Mouse (Mus musculus) embryonic facial prominence, embryonic 15.5 days (tissue): ENCODE data around the gene Mff. TPM values are rescaled to one million over a fixed set of nuclear protein-coding genes. Genes with fewer than 3 reads are reported as not detected.

Source experiments
- ATAC-seq: fragments of 200-750 bp; cut with Nextera tagmentation; 2 replicates; pipeline ENCODE4 v1.8.0; 2017; ENCODE audit warnings: low read depth, moderate TSS enrichment; ENCODE audit not compliant: insufficient number of reproducible peaks, low FRiP score, low TSS enrichment
- H3K27ac ChIP-seq: fragments of 300-500 bp; sonication (generic); replicated peaks from 2 replicates; pipeline ENCODE4 v1.5.1; 2015; ENCODE audit warnings: mild to moderate bottlenecking, inconsistent platforms
- H3K27me3 ChIP-seq: fragments of 300-500 bp; sonication (generic); 2 replicates; pipeline ENCODE4 v1.6.1; 2015; ENCODE audit warnings: inconsistent platforms
- H3K36me3 ChIP-seq: fragments of 300-500 bp; sonication (generic); 2 replicates; pipeline ENCODE4 v1.6.1; 2015; ENCODE audit warnings: mild to moderate bottlenecking, inconsistent platforms
- H3K4me1 ChIP-seq: fragments of 300-500 bp; sonication (generic); 2 replicates; pipeline ENCODE4 v1.6.1; 2015; ENCODE audit warnings: inconsistent platforms
- H3K4me2 ChIP-seq: fragments of 300-500 bp; sonication (generic); replicated peaks from 2 replicates; pipeline ENCODE4 v1.6.1; 2015; ENCODE audit warnings: mild to moderate bottlenecking, inconsistent platforms
- H3K4me3 ChIP-seq: fragments of 300-500 bp; sonication (generic); replicated peaks from 2 replicates; pipeline ENCODE4 v1.5.1; 2015; ENCODE audit warnings: mild to moderate bottlenecking, inconsistent platforms
- H3K9ac ChIP-seq: fragments of 300-500 bp; sonication (generic); 2 replicates; pipeline ENCODE4 v1.6.1; 2015; ENCODE audit warnings: inconsistent platforms
- H3K9me3 ChIP-seq: fragments of 300-500 bp; sonication (generic); replicated peaks from 2 replicates; pipeline ENCODE4 v1.6.1; 2016; ENCODE audit warnings: inconsistent platforms
- WGBS: fragments of 180-500 bp; shearing (Covaris S2); methylation state at CpG from one replicate; pipeline ENCODE4 v1.1.7; 2015; 5-methylcytosine and 5-hydroxymethylcytosine counted together
- polyA plus RNA-seq: library from polyadenylated mRNA; unstranded; fragments of >200 nt; fragmentation: Nextera tagmentation; extraction: Ambion mirVana; gene quantifications from 2 replicates; pipeline ENCODE4 v1.2.1, GENCODE M21; 2015

The Mff gene
- polyA plus RNA-seq, 1 experiment from 2014 or later: 200 TPM

DNA sequence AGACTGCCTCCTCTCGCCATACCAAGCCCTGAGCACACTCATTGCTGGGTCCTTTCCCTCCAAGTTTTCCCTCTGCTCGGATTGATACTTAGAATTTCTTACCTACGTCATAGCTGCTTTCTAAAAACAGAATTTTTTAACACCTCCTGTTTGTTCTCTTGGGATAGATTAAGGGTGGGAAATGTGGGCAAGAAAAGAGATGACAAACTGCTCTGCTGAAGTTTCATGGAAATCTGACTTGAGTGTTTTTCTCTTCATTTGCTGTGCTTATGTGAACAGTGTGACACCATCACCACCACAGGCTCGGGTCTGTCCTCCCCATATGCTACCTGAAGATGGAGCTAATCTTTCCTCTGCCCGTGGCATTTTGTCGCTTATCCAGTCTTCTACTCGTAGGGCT, 16.8 kb downstream of the Mff start:
- no peak overlapping the region for H3K4me3 ChIP-seq
- no peak for ATAC-seq
- no peak overlapping the region for H3K4me2 ChIP-seq
- peaks cover 32% of the 10 kb centered on the region for H3K36me3 ChIP-seq
- H3K4me1 ChIP-seq: no peaks in the 10 kb centered on the region
- no peak overlapping the region for H3K27ac ChIP-seq
- H3K9me3 ChIP-seq: no peaks in the 10 kb centered on the region
- H3K27me3 ChIP-seq: no peaks in the 10 kb centered on the region
- whole genome bisulfite sequencing: 81% methylated on average over 7 of the region's 7 CpGs
- no peak overlapping the region for H3K9ac ChIP-seq

DNA sequence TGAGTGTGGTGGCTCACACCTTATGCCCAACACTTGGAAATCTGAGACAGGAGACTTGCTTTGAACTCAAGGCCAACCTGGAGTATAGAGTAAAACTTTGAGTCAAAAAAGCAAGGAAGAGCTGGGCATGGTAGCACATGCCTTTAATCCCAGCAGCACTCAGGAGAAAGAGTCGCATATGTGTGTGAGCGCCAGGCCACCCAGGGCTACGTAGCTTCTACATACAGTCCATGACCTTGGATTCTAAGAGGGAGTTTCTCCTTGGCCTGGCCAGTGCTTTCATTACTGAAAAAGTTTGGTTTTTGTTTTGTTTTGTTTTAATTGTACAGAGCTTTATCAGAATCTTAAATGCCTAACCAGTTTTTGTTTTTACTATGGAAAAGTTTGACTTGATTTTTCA, 19.3 kb downstream of the Mff start:
- H3K9me3 ChIP-seq: no peaks in the 10 kb centered on the region
- ATAC-seq: no peak
- no peak overlapping the region for H3K4me3 ChIP-seq
- H3K36me3 ChIP-seq: peaks cover 17% of the 10 kb centered on the region
- no peak overlapping the region for H3K4me2 ChIP-seq
- no peaks in the 10 kb centered on the region for H3K27me3 ChIP-seq
- H3K4me1 ChIP-seq: no peaks in the 10 kb centered on the region
- no peak overlapping the region for H3K27ac ChIP-seq
- no peak overlapping the region for H3K9ac ChIP-seq
- WGBS: 88% methylated on average over 3 of the region's 3 CpGs

DNA sequence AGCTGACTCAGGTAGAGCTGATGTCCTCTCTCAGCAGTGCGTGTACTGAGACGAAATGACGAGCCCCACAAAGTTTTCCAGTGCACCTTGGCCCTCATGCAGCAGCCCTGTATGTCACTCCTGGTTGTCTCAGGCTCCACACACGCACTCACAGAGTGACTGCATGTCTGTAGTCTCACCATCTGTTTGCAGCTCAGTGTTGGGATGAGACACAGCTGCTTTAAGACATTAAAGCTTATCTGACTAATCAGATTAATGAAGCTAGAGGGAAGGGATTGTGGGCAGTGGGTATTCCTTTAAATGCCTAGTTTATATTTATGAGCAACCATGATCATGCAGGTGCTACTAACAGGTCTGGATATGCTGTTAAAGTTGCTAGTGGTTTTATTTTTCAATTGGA, 21.7 kb downstream of the Mff start:
- Histone ChIP-seq H3K4me3 (no peak overlapping the region), H3K27me3 (no peaks in the 10 kb centered on the region), H3K9me3 (no peaks in the 10 kb centered on the region), H3K27ac (no peak overlapping the region), H3K9ac (no peak overlapping the region), H3K4me1 (no peaks in the 10 kb centered on the region), H3K4me2 (no peak overlapping the region), H3K36me3 (peaks cover 20% of the 10 kb centered on the region)
- ATAC-seq: no peak
- WGBS: 65% methylated on average over 4 of the region's 4 CpGs

DNA sequence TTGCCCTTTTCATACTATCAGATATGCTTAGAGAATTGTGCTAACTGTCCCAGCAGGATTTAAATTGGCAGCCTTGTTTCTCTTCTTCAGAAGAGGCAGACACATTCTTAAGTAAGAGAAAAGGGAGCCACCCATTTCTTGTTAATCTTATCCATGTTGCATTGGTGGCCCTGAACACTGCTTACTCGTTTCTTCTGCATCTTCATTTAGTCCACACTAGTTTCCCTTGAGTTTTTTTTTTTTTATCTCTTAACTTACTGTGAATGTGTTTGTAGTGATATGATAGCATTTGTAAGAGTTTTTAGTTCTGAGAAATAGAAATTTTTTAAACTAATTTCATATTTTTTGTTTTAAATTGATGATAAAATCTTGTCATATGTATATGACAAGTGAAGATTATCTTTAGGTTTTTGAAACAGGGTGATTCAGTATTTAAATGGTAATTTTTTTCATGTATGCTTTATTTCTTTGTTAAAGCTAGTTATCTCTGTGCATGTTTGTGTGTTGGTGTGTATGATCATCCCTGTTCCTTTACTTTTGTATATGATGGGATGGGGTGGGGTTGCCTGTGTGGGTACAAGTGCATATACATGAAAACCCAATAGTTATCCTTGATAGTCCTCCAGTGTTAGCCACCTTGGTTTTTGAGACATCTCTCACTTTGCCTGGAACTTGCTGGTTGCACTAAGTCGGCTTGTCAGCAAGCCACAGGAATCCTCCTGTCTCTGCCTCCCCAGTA, 23.2 kb downstream of the Mff start:
- Histone ChIP-seq H3K4me1 (no peaks in the 10 kb centered on the region), H3K36me3 (peaks cover 16% of the 10 kb centered on the region), H3K27ac (no peak overlapping the region), H3K9me3 (no peaks in the 10 kb centered on the region), H3K4me3 (no peak overlapping the region), H3K27me3 (no peaks in the 10 kb centered on the region), H3K9ac (no peak overlapping the region), H3K4me2 (no peak overlapping the region)
- ATAC-seq: no peak
- WGBS: 83% methylated on average over 2 of the region's 2 CpGs

DNA sequence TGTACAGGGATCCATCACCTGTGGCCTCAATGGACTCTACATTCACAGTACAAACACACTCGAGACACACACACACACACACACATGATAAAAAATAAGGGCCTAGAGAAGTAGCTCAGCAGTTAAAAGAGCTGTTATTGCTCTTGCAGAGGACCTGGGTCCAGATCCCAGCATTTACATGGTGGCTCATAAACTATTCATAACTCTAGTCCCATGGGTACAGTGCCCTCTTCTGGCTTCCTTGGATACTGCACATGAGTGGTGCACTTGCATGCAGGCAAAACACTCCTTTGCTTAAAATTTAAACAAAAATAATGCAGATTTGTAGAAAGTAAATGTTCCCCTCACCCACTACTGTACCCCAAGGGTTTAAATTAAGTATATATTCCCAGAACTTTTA, 34.8 kb downstream of the Mff start:
- H3K4me3 ChIP-seq: no peak overlapping the region

DNA sequence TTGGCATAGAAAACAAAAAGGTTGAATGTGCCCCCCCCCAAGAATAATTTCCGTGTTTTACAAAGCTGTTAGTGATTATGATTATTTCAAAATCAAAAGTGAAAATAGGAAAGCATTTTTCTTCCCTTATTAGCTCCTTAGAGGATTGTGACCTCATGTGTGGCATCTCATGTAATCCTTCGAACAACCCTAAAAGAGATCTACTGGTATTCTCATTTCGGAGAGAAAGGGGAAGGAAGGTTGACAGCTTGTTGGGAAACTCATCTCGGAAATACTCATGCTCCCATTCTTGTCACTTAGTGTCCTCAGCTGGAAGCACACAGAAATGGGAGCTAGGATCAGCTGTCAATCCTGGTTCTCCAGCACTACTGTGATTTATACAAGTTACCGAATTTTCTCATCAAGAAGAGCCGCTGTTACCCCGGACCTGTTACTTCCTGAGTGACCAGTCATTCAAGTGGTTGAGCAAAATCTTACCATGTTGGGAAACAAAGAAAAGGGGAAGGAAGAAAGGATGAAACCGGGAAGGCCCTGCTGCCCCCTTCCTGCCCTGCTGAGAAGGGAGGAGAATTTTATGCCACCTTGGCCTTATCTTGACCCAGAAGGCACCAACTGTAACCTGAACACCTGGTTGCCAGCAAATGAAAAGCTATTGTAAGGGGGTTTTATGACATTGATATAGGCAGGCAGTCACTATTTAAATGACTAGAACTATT, 36.9 kb downstream of the Mff start:
- no peak for ATAC-seq
- Histone ChIP-seq H3K4me1 (no peaks in the 10 kb centered on the region), H3K9ac (no peak overlapping the region)

More for the DNA sequence above, 34.8 kb downstream of the Mff start:
- no peak overlapping the region for H3K4me2 ChIP-seq
- ATAC-seq: no peak
- H3K9ac ChIP-seq: no peak overlapping the region
- H3K9me3 ChIP-seq: no peaks in the 10 kb centered on the region
- H3K36me3 ChIP-seq: peaks cover 24% of the 10 kb centered on the region
- no peak overlapping the region for H3K27ac ChIP-seq
- H3K4me1 ChIP-seq: no peaks in the 10 kb centered on the region
- no peaks in the 10 kb centered on the region for H3K27me3 ChIP-seq
- 94% methylated on average over 1 of the region's 1 CpGs for WGBS

DNA sequence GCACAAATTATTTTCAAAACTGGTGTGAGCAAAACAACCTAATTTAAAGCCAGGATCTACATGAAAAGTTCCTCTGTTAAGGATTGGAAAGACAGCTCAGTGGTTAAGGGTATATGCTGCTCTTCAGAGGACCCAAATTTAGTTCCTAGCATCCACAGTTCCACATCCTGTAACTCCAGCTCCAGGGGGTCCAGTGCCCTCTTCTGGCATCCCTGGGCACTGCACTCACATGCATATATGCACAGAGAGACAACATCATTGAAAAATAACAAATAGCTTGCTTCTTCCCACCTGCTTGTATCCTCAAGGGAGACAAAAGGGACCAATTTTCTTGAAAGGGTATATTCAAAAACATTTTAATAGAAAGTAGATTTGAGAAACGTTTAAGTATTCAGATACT, 37.6 kb downstream of the Mff start:
- Histone ChIP-seq H3K9ac (no peak overlapping the region), H3K4me1 (no peaks in the 10 kb centered on the region), H3K36me3 (0 out of 2 replicates have a peak, but pooled peaks cover 3% of the 10 kb centered on the region), H3K27me3 (no peaks in the 10 kb centered on the region), H3K4me3 (no peak overlapping the region), H3K4me2 (no peak overlapping the region), H3K27ac (no peak overlapping the region), H3K9me3 (no peaks in the 10 kb centered on the region)
- WGBS: 76% methylated on average over 1 of the region's 1 CpGs
- ATAC-seq: no peak

More for the DNA sequence above, 36.9 kb downstream of the Mff start:
- Histone ChIP-seq H3K27me3 (no peaks in the 10 kb centered on the region), H3K27ac (no peak overlapping the region), H3K4me2 (no peak overlapping the region), H3K4me3 (no peak overlapping the region), H3K36me3 (peaks cover 6% of the 10 kb centered on the region; the same call in 1 of the 2 replicates), H3K9me3 (no peaks in the 10 kb centered on the region)
- 91% methylated on average over 8 of the region's 8 CpGs for WGBS

DNA sequence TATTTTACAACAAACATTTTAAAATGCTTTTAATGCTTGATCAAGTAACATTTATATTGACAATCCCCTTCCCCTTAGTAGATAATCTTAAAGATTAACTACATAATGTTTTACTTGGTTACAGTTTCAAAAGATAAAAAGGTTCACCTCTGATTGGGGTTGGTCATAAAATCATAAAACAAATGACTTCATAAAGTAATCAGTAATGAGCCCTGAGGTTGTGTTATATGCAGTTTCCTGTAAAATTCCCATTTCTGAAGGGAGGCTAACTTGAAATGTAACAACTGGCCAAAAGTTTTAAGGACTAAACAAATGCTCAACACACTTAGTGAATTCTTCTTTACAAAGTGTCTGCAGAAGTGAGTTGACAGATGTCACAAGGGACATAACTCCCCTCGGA, 41.5 kb downstream of the Mff start:
- H3K27ac ChIP-seq: no peak overlapping the region
- H3K9me3 ChIP-seq: no peaks in the 10 kb centered on the region
- WGBS: 58% methylated on average over 1 of the region's 1 CpGs
- H3K4me3 ChIP-seq: no peak overlapping the region
- no peaks in the 10 kb centered on the region for H3K27me3 ChIP-seq
- H3K36me3 ChIP-seq: 0 out of 2 replicates have a peak, but pooled peaks cover 3% of the 10 kb centered on the region
- no peak for ATAC-seq
- no peak overlapping the region for H3K4me2 ChIP-seq
- H3K4me1 ChIP-seq: no peaks in the 10 kb centered on the region
- H3K9ac ChIP-seq: no peak overlapping the region

DNA sequence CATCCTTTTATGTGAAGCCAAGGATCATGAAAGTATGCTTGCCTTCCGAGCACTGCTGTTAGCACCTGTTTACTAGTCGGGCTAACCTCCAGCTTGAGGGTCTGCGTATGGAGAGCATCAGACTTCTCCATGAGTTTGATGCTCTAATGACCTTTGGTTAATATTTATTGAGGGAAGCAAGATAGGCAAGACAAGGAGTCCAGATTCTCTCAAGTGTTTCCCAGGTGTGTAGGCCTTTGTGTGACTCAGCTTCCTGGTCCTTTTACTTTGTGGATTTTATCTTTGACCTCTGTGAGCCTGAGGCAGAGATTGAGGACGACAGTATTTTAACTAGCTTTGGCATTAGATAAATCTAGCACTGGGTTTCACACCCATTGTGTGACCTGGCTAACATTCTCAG, 42.0 kb downstream of the Mff start:
- no peaks in the 10 kb centered on the region for H3K9me3 ChIP-seq
- H3K4me1 ChIP-seq: no peaks in the 10 kb centered on the region
- no peak for ATAC-seq
- H3K4me2 ChIP-seq: no peak overlapping the region
- WGBS: 65% methylated on average over 4 of the region's 4 CpGs
- no peaks in the 10 kb centered on the region for H3K27me3 ChIP-seq
- H3K4me3 ChIP-seq: no peak overlapping the region
- 0 out of 2 replicates have a peak, but pooled peaks cover 3% of the 10 kb centered on the region for H3K36me3 ChIP-seq
- H3K9ac ChIP-seq: no peak overlapping the region
- no peak overlapping the region for H3K27ac ChIP-seq

DNA sequence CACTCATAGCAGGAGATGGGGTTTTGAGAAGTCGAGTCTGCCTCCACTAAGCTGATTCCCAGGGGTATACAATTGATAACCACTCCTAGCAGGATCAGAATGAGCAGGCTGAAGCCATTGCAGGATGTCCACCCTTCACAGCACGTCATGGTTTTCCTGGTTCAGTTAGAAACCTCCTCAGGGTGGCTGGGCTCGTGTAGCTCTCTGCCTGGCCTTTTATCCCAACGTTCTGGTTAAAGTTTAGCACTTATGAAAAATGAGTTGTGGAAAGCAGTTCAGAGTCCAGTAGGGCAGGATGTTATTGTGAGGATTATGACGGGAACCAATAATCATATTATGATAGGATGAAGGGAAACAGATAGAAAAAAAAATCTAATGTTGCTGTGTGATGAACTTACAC, 43.6 kb downstream of the Mff start, which contains the start of gene Tm4sf20:
Gene Tm4sf20, minus strand, starts transcription at position 193 of the 400 bp plus-strand sequence.
- Histone ChIP-seq H3K36me3 (no peaks in the 10 kb centered on the region), H3K4me2 (no peak within 1 kb of the TSS), H3K27me3 (no peaks in the 10 kb centered on the region), H3K4me1 (no peaks in the 10 kb centered on the region), H3K27ac (no peak within 1 kb of the TSS), H3K9me3 (no peaks in the 10 kb centered on the region), H3K9ac (no peak within 1 kb of the TSS), H3K4me3 (no peak within 1 kb of the TSS)
- WGBS: 77% methylated on average over 5 of the region's 5 CpGs
- no peak for ATAC-seq

DNA sequence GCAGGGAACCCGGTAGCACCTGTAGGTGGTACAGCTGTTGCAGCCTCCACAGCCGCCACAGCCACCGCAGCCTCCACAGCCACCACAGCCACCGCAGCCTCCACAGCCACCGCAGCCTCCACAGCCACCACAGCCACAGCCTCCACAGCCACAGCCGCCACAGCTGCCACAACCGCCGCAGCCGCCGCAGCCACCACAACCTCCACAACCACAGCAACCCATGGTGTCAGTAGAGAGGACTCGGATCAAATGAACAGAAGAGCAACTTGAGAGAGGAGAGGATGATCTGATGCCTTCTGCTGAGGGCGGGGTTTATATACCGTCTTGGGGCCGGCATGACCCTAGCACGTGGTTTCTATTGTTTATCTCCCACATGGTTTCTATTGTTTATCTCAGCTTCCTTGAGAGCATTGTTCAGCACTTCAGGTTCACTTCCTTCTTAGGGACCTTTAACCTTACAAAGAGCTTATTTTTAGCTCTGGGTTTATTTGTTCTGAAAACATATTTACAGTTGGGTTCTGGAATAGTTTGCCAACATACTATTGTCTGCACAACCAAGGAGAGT, 46.4 kb downstream of the Mff start, which contains the start of gene Gm47791:
Gene Gm47791, minus strand, starts transcription at position 222 of the 565 bp plus-strand sequence.
- H3K9ac ChIP-seq: no peak within 1 kb of the TSS
- no peaks in the 10 kb centered on the region for H3K9me3 ChIP-seq
- H3K4me2 ChIP-seq: no peak within 1 kb of the TSS
- no peak within 1 kb of the TSS for H3K27ac ChIP-seq
- H3K27me3 ChIP-seq: no peaks in the 10 kb centered on the region
- 87% methylated on average over 15 of the region's 15 CpGs for WGBS
- no peak within 1 kb of the TSS for H3K4me3 ChIP-seq
- ATAC-seq: no peak
- H3K4me1 ChIP-seq: no peaks in the 10 kb centered on the region
- H3K36me3 ChIP-seq: no peaks in the 10 kb centered on the region
